Comparison of ENCODE assay signal across 8 mouse cellular contexts in the genomic region with DNA sequence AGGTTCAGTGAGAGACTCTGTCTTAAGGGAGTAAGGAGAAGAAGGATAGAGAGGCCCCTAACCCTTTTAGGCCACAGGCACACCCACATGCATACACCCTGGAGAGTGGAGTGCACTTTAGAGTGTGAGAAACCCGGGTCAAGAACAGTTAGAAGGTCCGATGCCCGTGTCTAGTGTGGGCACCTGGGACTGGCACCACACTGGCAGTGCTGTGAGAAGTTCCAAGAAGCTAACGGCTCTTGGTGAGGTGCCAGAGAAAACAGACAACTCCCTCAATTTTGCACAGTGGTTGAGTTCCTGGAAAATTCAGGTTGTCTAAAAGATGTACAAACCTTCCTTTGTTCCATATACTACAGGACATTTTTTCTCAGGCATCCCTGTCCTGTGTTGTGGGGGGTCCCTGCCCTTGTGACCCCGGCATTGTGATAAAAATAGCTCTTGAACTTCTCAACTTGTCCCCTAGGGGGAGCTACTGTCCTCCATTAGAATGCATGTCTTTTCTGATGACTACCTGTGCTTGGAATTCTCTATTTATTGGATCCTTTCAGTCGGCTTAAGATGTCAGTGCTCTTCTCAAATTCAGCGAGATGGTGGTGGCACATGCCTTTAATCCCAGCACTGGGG. TPM values are rescaled to one million over a fixed set of nuclear protein-coding genes. Genes with fewer than 3 reads are reported as not detected.
A peak's percentile ranks its signal among the peaks of the same experiment; 100 is the strongest.
DNase-seq lines count a peak whose midpoint lies in the region; TF ChIP-seq lines count a peak whose summit lies in the region.

No protein-coding gene starts in this region.

- no peak overlapping the region for H3K27ac ChIP-seq in gastrocnemius, adult 2 months
- H3K27ac ChIP-seq in testis, adult 2 months (ENCODE audit: control insufficient read depth, insufficient read depth, low read depth, low read length): no peak overlapping the region

- H3K4me3 ChIP-seq in gastrocnemius, adult 2 months: no peak overlapping the region
- H3K4me3 ChIP-seq in testis, adult 2 months (ENCODE audit: control insufficient read depth, low read depth, low read length): no peak overlapping the region

- peak; percentile 71 for TF ChIP-seq CTCF in gastrocnemius, adult 2 months (IDR thresholded peaks at IDR 0.05)
- 0 out of 2 replicates have a peak, but pooled peaks have one; percentile 19 for TF ChIP-seq CTCF in testis, adult 2 months (IDR thresholded peaks at IDR 0.05; ENCODE audit: control insufficient read depth, insufficient read depth, insufficient replicate concordance, low read depth, low read length)

- no peaks in the 10 kb centered on the region; the same call in none of the 2 replicates for H3K4me1 ChIP-seq in testis, adult 2 months (ENCODE audit: control insufficient read depth, insufficient read depth, low read length)

- H3K27me3 ChIP-seq in testis, adult 2 months (ENCODE audit: control insufficient read depth, insufficient read depth, low read length): no peaks in the 10 kb centered on the region

- no peaks in the 10 kb centered on the region for H3K36me3 ChIP-seq in testis, adult 2 months (ENCODE audit: control insufficient read depth, insufficient read depth, low read length)

- DNase-seq in gastrocnemius, adult 2 months: no peak
- no peak for DNase-seq in gastrocnemius, postnatal 25 days
- no peak for DNase-seq in testis, postnatal 14 days (ENCODE audit: low spot score)
- peak; percentile 67 for DNase-seq in embryo, embryonic 9.5 days (ENCODE audit: extremely low spot score)
- DNase-seq in retina, embryonic 14.5 days (ENCODE audit: low spot score): peak; percentile 69
- DNase-seq in adrenal gland, postnatal 36 days: no peak
- DNase-seq in right cerebral cortex, postnatal 14 days: no peak

- no peak for TF ChIP-seq POLR2A in testis, adult 2 months (IDR thresholded peaks at IDR 0.05; ENCODE audit: control insufficient read depth, low read depth, low read length)

- intact Hi-C loops in gastrocnemius, adult 2 months (cut with DNase I): loop anchor here (10.0 kb wide), 1 partner anchor 188 kb away; no protein-coding TSS in a partner anchor

RNA-seq across cellular contexts. Expression of a gene that starts 38.7 kb away (rescaled TPM):
- total RNA-seq in gastrocnemius, adult 2 months (2021): under 1 TPM in 1 of 2 experiments, not detected in 1; 0.22 TPM
- under 1 TPM; 0.08 to 0.43 TPM for total RNA-seq in gastrocnemius, postnatal 25 days (2021)
- polyA plus RNA-seq in testis, adult 2 months (2012; rRNA removed): 98.8 and 102 TPM in 2 replicates
- not detected for total RNA-seq in adrenal gland, postnatal 36 days (2021)

RNA-seq across cellular contexts. Expression of a gene that starts 53.3 kb away (rescaled TPM):
- total RNA-seq in gastrocnemius, adult 2 months (2021): 10 to 100 TPM; 48.4 to 54.4 TPM
- total RNA-seq in gastrocnemius, postnatal 25 days (2021): 10 to 100 TPM; 35.7 to 41.4 TPM
- 21.4 and 23.4 TPM in 2 replicates for polyA plus RNA-seq in testis, adult 2 months (2012; rRNA removed)
- 10 to 100 TPM; 31.1 to 36.4 TPM for total RNA-seq in adrenal gland, postnatal 36 days (2021)

Comparison
In these comparisons a context has a peak if more than half of its experiments do, and no peak if none do; other contexts are left out.
1. DNase-seq: peak in embryo, embryonic 9.5 days (single experiment) and retina, embryonic 14.5 days (single experiment); none in gastrocnemius, adult 2 months (single experiment), gastrocnemius, postnatal 25 days (single experiment), testis, postnatal 14 days (single experiment), adrenal gland, postnatal 36 days (0 of 2) and right cerebral cortex, postnatal 14 days (single experiment).